Mouse (Mus musculus): ENCODE results near the gene Adap2. TPM values are rescaled to one million over a fixed set of nuclear protein-coding genes. Genes with fewer than 3 reads are reported as not detected.

Adap2 gene
- polyA plus RNA-seq, 1 experiment, result 23.2 TPM

DNA sequence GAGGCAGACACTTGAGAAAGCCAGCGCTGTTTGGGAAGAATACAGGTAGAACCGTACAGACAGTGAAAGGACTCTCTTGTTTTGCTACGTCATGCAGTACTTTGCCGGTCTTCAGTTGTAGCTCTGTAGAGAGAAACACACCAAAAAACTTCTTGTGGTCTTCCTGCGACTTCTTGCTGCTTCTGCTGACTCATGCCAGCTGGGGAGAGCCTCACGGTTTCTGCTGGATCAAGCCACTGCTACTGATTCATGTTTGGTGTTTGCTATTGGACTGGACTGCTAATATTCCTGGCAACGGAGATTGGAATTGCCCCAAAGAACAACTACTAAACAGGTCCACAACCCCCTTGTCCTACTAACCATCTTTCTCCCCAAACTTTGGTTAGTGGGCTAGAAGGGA, 42.4 kb downstream of the Adap2 start:
- 90% methylated on average over 7 of the region's 7 CpGs for WGBS
- peaks cover 19% of the 10 kb centered on the region for H3K36me3 ChIP-seq (ENCODE audit: control insufficient read depth, insufficient read depth, low read length)
- H3K4me1 ChIP-seq (ENCODE audit: control insufficient read depth, insufficient read depth, insufficient read length, low read length), result no peaks in the 10 kb centered on the region
- TF ChIP-seq CTCF (IDR thresholded peaks at IDR 0.05; ENCODE audit: extremely low read depth, insufficient read length, insufficient replicate concordance, low read depth, low read length), result no peak
- no peak for TF ChIP-seq POLR2A (IDR thresholded peaks at IDR 0.05; ENCODE audit: low read depth, low read length)
- H3K27ac ChIP-seq (ENCODE audit: insufficient read depth, low read depth, low read length), result no peak overlapping the region
- no peak overlapping the region for H3K4me3 ChIP-seq (ENCODE audit: low read depth, low read length)
- H3K27me3 ChIP-seq (ENCODE audit: control insufficient read depth, insufficient read depth, low read length), result no peaks in the 10 kb centered on the region

GRCm38 (mm10) chr11:80199316-80199715, 45.4 kb downstream of the Adap2 start:
- TF ChIP-seq CTCF (IDR thresholded peaks at IDR 0.05; ENCODE audit: extremely low read depth, insufficient read length, insufficient replicate concordance, low read depth, low read length) (no peak), POLR2A (IDR thresholded peaks at IDR 0.05; ENCODE audit: low read depth, low read length) (no peak)
- H3K4me3 ChIP-seq (ENCODE audit: low read depth, low read length), result no peak overlapping the region
- H3K27ac ChIP-seq (ENCODE audit: insufficient read depth, low read depth, low read length), result no peak overlapping the region
- 94% methylated on average over 3 of the region's 3 CpGs for WGBS
- peaks cover 13% of the 10 kb centered on the region for H3K36me3 ChIP-seq (ENCODE audit: control insufficient read depth, insufficient read depth, low read length)
- no peaks in the 10 kb centered on the region; the same call in 1 of the 2 replicates for H3K4me1 ChIP-seq (ENCODE audit: control insufficient read depth, insufficient read depth, insufficient read length, low read length)
- H3K27me3 ChIP-seq (ENCODE audit: control insufficient read depth, insufficient read depth, low read length), result no peaks in the 10 kb centered on the region

GRCm38 (mm10) chr11:80199773-80200172, 45.9 kb downstream of the Adap2 start:
- Histone ChIP-seq H3K4me1 (ENCODE audit: control insufficient read depth, insufficient read depth, insufficient read length, low read length) (no peaks in the 10 kb centered on the region; the same call in 1 of the 2 replicates), H3K36me3 (ENCODE audit: control insufficient read depth, insufficient read depth, low read length) (peaks cover 9% of the 10 kb centered on the region), H3K27ac (ENCODE audit: insufficient read depth, low read depth, low read length) (no peak overlapping the region), H3K27me3 (ENCODE audit: control insufficient read depth, insufficient read depth, low read length) (no peaks in the 10 kb centered on the region), H3K4me3 (ENCODE audit: low read depth, low read length) (no peak overlapping the region)
- WGBS, result 93% methylated on average over 2 of the region's 2 CpGs
- TF ChIP-seq POLR2A (IDR thresholded peaks at IDR 0.05; ENCODE audit: low read depth, low read length) (no peak), CTCF (IDR thresholded peaks at IDR 0.05; ENCODE audit: extremely low read depth, insufficient read length, insufficient replicate concordance, low read depth, low read length) (no peak)

- peaks cover 8% of the 10 kb centered on the region for H3K36me3 ChIP-seq (ENCODE audit: control insufficient read depth, insufficient read depth, low read length)
- WGBS, result 92% methylated on average over 1 of the region's 1 CpGs
- no peak overlapping the region for H3K4me3 ChIP-seq (ENCODE audit: low read depth, low read length)
- no peaks in the 10 kb centered on the region for H3K27me3 ChIP-seq (ENCODE audit: control insufficient read depth, insufficient read depth, low read length)
- no peak overlapping the region for H3K27ac ChIP-seq (ENCODE audit: insufficient read depth, low read depth, low read length)
- TF ChIP-seq CTCF (IDR thresholded peaks at IDR 0.05; ENCODE audit: extremely low read depth, insufficient read length, insufficient replicate concordance, low read depth, low read length), result peak; percentile 42; the same call in 1 of the 2 replicates
- TF ChIP-seq POLR2A (IDR thresholded peaks at IDR 0.05; ENCODE audit: low read depth, low read length), result no peak
- no peaks in the 10 kb centered on the region; the same call in 1 of the 2 replicates for H3K4me1 ChIP-seq (ENCODE audit: control insufficient read depth, insufficient read depth, insufficient read length, low read length)
Observed at GRCm38 (mm10) chr11:80200326-80200725, 46.4 kb downstream of the Adap2 start.

- Histone ChIP-seq H3K4me3 (ENCODE audit: low read depth, low read length) (no peak overlapping the region), H3K4me1 (ENCODE audit: control insufficient read depth, insufficient read depth, insufficient read length, low read length) (no peaks in the 10 kb centered on the region; the same call in 1 of the 2 replicates), H3K27ac (ENCODE audit: insufficient read depth, low read depth, low read length) (no peak overlapping the region), H3K36me3 (ENCODE audit: control insufficient read depth, insufficient read depth, low read length) (peaks cover 8% of the 10 kb centered on the region), H3K27me3 (ENCODE audit: control insufficient read depth, insufficient read depth, low read length) (no peaks in the 10 kb centered on the region)
- TF ChIP-seq CTCF (IDR thresholded peaks at IDR 0.05; ENCODE audit: extremely low read depth, insufficient read length, insufficient replicate concordance, low read depth, low read length) (no peak), POLR2A (IDR thresholded peaks at IDR 0.05; ENCODE audit: low read depth, low read length) (no peak)
- WGBS, result 35% methylated on average over 6 of the region's 6 CpGs
Observed at GRCm38 (mm10) chr11:80202296-80202695, 48.4 kb downstream of the Adap2 start.

DNA sequence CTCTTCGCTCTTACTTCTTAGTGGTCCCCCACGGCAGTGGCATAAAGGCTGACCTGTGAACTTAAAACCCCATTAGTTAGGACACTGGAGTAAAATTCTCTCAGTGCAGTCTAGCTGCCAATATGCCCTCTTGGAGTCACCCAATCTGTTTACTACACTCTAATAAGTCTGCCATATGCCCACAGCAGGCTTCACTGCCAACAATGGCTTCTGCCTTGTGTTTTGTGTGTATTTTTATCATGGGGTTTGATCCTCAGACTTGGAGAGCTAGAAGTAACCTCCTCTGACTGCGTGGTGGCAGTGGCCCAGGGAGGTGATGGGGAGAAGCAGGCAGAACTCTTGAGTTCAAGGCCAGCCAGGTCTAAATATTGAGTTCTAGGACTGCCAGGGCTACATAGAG, 50.1 kb downstream of the Adap2 start:
- WGBS, result 86% methylated on average over 3 of the region's 3 CpGs
- H3K4me1 ChIP-seq (ENCODE audit: control insufficient read depth, insufficient read depth, insufficient read length, low read length), result no peaks in the 10 kb centered on the region; the same call in 1 of the 2 replicates
- TF ChIP-seq CTCF (IDR thresholded peaks at IDR 0.05; ENCODE audit: extremely low read depth, insufficient read length, insufficient replicate concordance, low read depth, low read length) (no peak), POLR2A (IDR thresholded peaks at IDR 0.05; ENCODE audit: low read depth, low read length) (no peak)
- no peak overlapping the region for H3K27ac ChIP-seq (ENCODE audit: insufficient read depth, low read depth, low read length)
- no peaks in the 10 kb centered on the region for H3K27me3 ChIP-seq (ENCODE audit: control insufficient read depth, insufficient read depth, low read length)
- H3K4me3 ChIP-seq (ENCODE audit: low read depth, low read length), result no peak overlapping the region
- peaks cover 4% of the 10 kb centered on the region for H3K36me3 ChIP-seq (ENCODE audit: control insufficient read depth, insufficient read depth, low read length)

GRCm38 (mm10) chr11:80204941-80205340, 51.0 kb downstream of the Adap2 start:
- H3K27me3 ChIP-seq (ENCODE audit: control insufficient read depth, insufficient read depth, low read length), result no peaks in the 10 kb centered on the region
- TF ChIP-seq CTCF (IDR thresholded peaks at IDR 0.05; ENCODE audit: extremely low read depth, insufficient read length, insufficient replicate concordance, low read depth, low read length), result no peak
- TF ChIP-seq POLR2A (IDR thresholded peaks at IDR 0.05; ENCODE audit: low read depth, low read length), result no peak
- WGBS, result 71% methylated on average over 5 of the region's 5 CpGs
- H3K27ac ChIP-seq (ENCODE audit: insufficient read depth, low read depth, low read length), result no peak overlapping the region
- H3K36me3 ChIP-seq (ENCODE audit: control insufficient read depth, insufficient read depth, low read length), result no peaks in the 10 kb centered on the region
- H3K4me1 ChIP-seq (ENCODE audit: control insufficient read depth, insufficient read depth, insufficient read length, low read length), result no peaks in the 10 kb centered on the region; the same call in 1 of the 2 replicates
- H3K4me3 ChIP-seq (ENCODE audit: low read depth, low read length), result no peak overlapping the region

Data from small intestine, adult 2 months (tissue).